ENCODE assay signal across 9 mouse cellular contexts in genomic region chr6:31412487-31412886, GRCm38 (mm10). TPM values are rescaled to one million over a fixed set of nuclear protein-coding genes. Genes with fewer than 3 reads are reported as not detected.
DNase-seq lines count a peak whose midpoint lies in the region; ATAC-seq and TF ChIP-seq lines count a peak whose summit lies in the region.
"Had no signal": no experiment of that assay in that cellular context is flagged by ENCODE, and none has a peak within 500 bp of the region (broad histone marks: within the 10 kb centered on the region; RNA-seq: fewer than 3 reads in every experiment).

No protein-coding gene starts in this region.

- H3K9me3 ChIP-seq in midbrain, postnatal 0 days (ENCODE audit: low read length): no peaks in the 10 kb centered on the region
- no peaks in the 10 kb centered on the region for H3K9me3 ChIP-seq in midbrain, embryonic 16.5 days (replicated peaks; ENCODE audit: control insufficient read depth, low read length, poor library complexity, severe bottlenecking)

- H3K9ac ChIP-seq in midbrain, postnatal 0 days (replicated peaks; ENCODE audit: low read length, poor library complexity, severe bottlenecking): no peak overlapping the region
- no peak overlapping the region for H3K9ac ChIP-seq in midbrain, embryonic 16.5 days (ENCODE audit: low read depth, low read length)

- H3K36me3 ChIP-seq in midbrain, postnatal 0 days (ENCODE audit: insufficient read depth, low read length): no peaks in the 10 kb centered on the region
- H3K36me3 ChIP-seq in midbrain, embryonic 16.5 days (ENCODE audit: control insufficient read depth, insufficient read depth, low read length): no peaks in the 10 kb centered on the region

- no peaks in the 10 kb centered on the region; the same call in 1 of the 2 replicates for H3K4me1 ChIP-seq in midbrain, postnatal 0 days (ENCODE audit: insufficient read depth, low read length)
- H3K4me1 ChIP-seq in midbrain, embryonic 16.5 days (ENCODE audit: control insufficient read depth, insufficient read depth, low read length): peaks cover 20% of the 10 kb centered on the region

- ATAC-seq in midbrain, postnatal 0 days (ENCODE audit: low FRiP score): no peak
- ATAC-seq in midbrain, embryonic 16.5 days: no peak

- peak; percentile 13 for DNase-seq in adrenal gland, postnatal 14 days
- no peak for DNase-seq in adrenal gland, postnatal 4 days (ENCODE audit: low spot score in 2 of 2)
- peak; percentile 67 for DNase-seq in midbrain, postnatal 0 days (ENCODE audit: low spot score)
- DNase-seq in kidney, postnatal 14 days: peak; percentile 44
- peak; percentile 32 for DNase-seq in thymus, postnatal 4 days
- no peak for DNase-seq in spleen, postnatal 14 days (ENCODE audit: low spot score in 2 of 2)
- no peak for DNase-seq in layer of hippocampus, adult 9-10 months (ENCODE audit: low spot score)
- DNase-seq: cerebellum, adult 9-10 months had no signal

- TF ChIP-seq CTCF in midbrain, postnatal 0 days (IDR thresholded peaks at IDR 0.05): peak; percentile 63

- no peaks in the 10 kb centered on the region for H3K27me3 ChIP-seq in midbrain, postnatal 0 days (ENCODE audit: insufficient read depth, low read length)
- no peaks in the 10 kb centered on the region for H3K27me3 ChIP-seq in midbrain, embryonic 16.5 days (ENCODE audit: control insufficient read depth, insufficient read depth, low read depth, low read length)

- no peak overlapping the region for H3K4me2 ChIP-seq in midbrain, postnatal 0 days (ENCODE audit: low read depth, low read length, poor library complexity, severe bottlenecking)
- no peak overlapping the region for H3K4me2 ChIP-seq in midbrain, embryonic 16.5 days (ENCODE audit: low read length)

- no peak overlapping the region for H3K27ac ChIP-seq in midbrain, postnatal 0 days (ENCODE audit: low read depth, low read length)
- no peak overlapping the region for H3K27ac ChIP-seq in midbrain, embryonic 16.5 days (ENCODE audit: low read length)

- no peak overlapping the region for H3K4me3 ChIP-seq in midbrain, postnatal 0 days (ENCODE audit: low read depth, low read length)
- H3K4me3 ChIP-seq in midbrain, embryonic 16.5 days (ENCODE audit: low read depth, low read length): no peak overlapping the region

RNA-seq across cellular contexts. Expression of gene Mkln1, which starts 14.0 kb away (rescaled TPM):
- total RNA-seq in adrenal gland, postnatal 14 days (2021): 164 and 176 TPM in 2 replicates
- 100 to 1,000 TPM; 170 TPM for total RNA-seq in adrenal gland, postnatal 4 days (2021)
- 44.4 and 52.0 TPM in 2 replicates for total RNA-seq in midbrain, postnatal 0 days (2014; rRNA removed)
- 72.7 and 84.0 TPM in 2 replicates for polyA plus RNA-seq in midbrain, postnatal 0 days (2015; fragmentation: Nextera tagmentation; extraction: Ambion mirVana)
- 128 TPM in 2 replicates for polyA plus RNA-seq in midbrain, embryonic 16.5 days (2015; fragmentation: Nextera tagmentation; extraction: Ambion mirVana)

Comparison
In these comparisons a context has a peak if more than half of its experiments do, and no peak if none do; other contexts are left out.
1. DNase-seq: peak in adrenal gland, postnatal 14 days (single experiment), midbrain, postnatal 0 days (single experiment), kidney, postnatal 14 days (single experiment) and thymus, postnatal 4 days (single experiment); none in adrenal gland, postnatal 4 days (0 of 2), spleen, postnatal 14 days (0 of 2) and layer of hippocampus, adult 9-10 months (single experiment).